In genomic region chr2:163994654-163994976, GRCm38 (mm10) we compare ENCODE assay signal across 8 mouse cellular contexts. TPM values are rescaled to one million over a fixed set of nuclear protein-coding genes. Genes with fewer than 3 reads are reported as not detected.
DNase-seq lines count a peak whose midpoint lies in the region; ATAC-seq and TF ChIP-seq lines count a peak whose summit lies in the region.

TSS of gene Ywhab (plus strand) at chr2:163994960.

- TF ChIP-seq POLR2A in bone marrow macrophage, adult 2 months (IDR thresholded peaks at IDR 0.05; ENCODE audit: borderline replicate concordance, low read depth, low read length) = no peak; the same call in 1 of the 2 replicates

- H3K4me3 ChIP-seq in lung, embryonic 14.5 days (ENCODE audit: low read depth, low read length) = peak within 1 kb of the TSS; percentile 96
- peak within 1 kb of the TSS; percentile 92 for H3K4me3 ChIP-seq in bone marrow macrophage, adult 2 months (ENCODE audit: insufficient read depth, low read length)
- H3K4me3 ChIP-seq in intestine, embryonic 16.5 days (ENCODE audit: low read length) = peak within 1 kb of the TSS; percentile 94
- H3K4me3 ChIP-seq in megakaryocyte, embryonic 14.5 days (replicated peaks) = peak within 1 kb of the TSS; percentile 99

- intact Hi-C loops in gastrocnemius, postnatal 36 days (cut with DNase I) = no loop called here

- no peaks in the 10 kb centered on the region for H3K9me3 ChIP-seq in lung, embryonic 14.5 days (ENCODE audit: low read depth, low read length)
- H3K9me3 ChIP-seq in intestine, embryonic 16.5 days (ENCODE audit: control insufficient read depth, low read length) = no peaks in the 10 kb centered on the region
- no peaks in the 10 kb centered on the region; the same call in 1 of the 2 replicates for H3K9me3 ChIP-seq in megakaryocyte, embryonic 14.5 days

- no peak for DNase-seq in lung, embryonic 14.5 days
- DNase-seq in lung, postnatal 14 days = no peak
- peak in 1 of 2 experiments; percentile 92 for DNase-seq in gastrocnemius, postnatal 36 days
- no peak for DNase-seq in right cerebral cortex, postnatal 14 days
- no peak for DNase-seq in cerebellum, adult 9-10 months

- ATAC-seq in lung, embryonic 14.5 days (ENCODE audit: insufficient read depth) = no peak
- ATAC-seq in intestine, embryonic 16.5 days = no peak

- 0% methylated on average over 12 of the region's 14 CpGs for WGBS in lung, embryonic 14.5 days
- 0% methylated on average over 12 of the region's 14 CpGs for WGBS in intestine, embryonic 16.5 days

- TF ChIP-seq CTCF in lung, embryonic 14.5 days (IDR thresholded peaks at IDR 0.05; ENCODE audit: low read depth) = no peak
- TF ChIP-seq CTCF in bone marrow macrophage, adult 2 months (IDR thresholded peaks at IDR 0.05; ENCODE audit: low read depth, low read length) = no peak

- H3K9ac ChIP-seq in lung, embryonic 14.5 days = peak within 1 kb of the TSS; percentile 93
- H3K9ac ChIP-seq in intestine, embryonic 16.5 days (ENCODE audit: low read depth, low read length) = peak within 1 kb of the TSS; percentile 95

- H3K4me2 ChIP-seq in lung, embryonic 14.5 days = peak within 1 kb of the TSS; percentile 85
- H3K4me2 ChIP-seq in intestine, embryonic 16.5 days (ENCODE audit: low read depth, low read length) = peak within 1 kb of the TSS; percentile 73

- H3K27me3 ChIP-seq in lung, embryonic 14.5 days (ENCODE audit: insufficient read depth, low read length) = no peaks in the 10 kb centered on the region
- H3K27me3 ChIP-seq in intestine, embryonic 16.5 days (replicated peaks; ENCODE audit: control insufficient read depth, insufficient read depth, low read length) = no peaks in the 10 kb centered on the region
- H3K27me3 ChIP-seq in megakaryocyte, embryonic 14.5 days (replicated peaks) = no peaks in the 10 kb centered on the region

- peak within 1 kb of the TSS; percentile 96 for H3K27ac ChIP-seq in lung, embryonic 14.5 days (ENCODE audit: low read depth)
- H3K27ac ChIP-seq in bone marrow macrophage, adult 2 months (ENCODE audit: insufficient read depth, low read depth, low read length) = peak within 1 kb of the TSS; percentile 88
- peak within 1 kb of the TSS; percentile 98 for H3K27ac ChIP-seq in intestine, embryonic 16.5 days (ENCODE audit: low read length)

- H3K36me3 ChIP-seq in lung, embryonic 14.5 days (ENCODE audit: insufficient read depth) = peaks cover 18% of the 10 kb centered on the region
- no peaks in the 10 kb centered on the region for H3K36me3 ChIP-seq in intestine, embryonic 16.5 days (ENCODE audit: control insufficient read depth, insufficient read depth, low read length)
- H3K36me3 ChIP-seq in megakaryocyte, embryonic 14.5 days (replicated peaks; ENCODE audit: low read length) = peaks cover 24% of the 10 kb centered on the region

- 0 out of 2 replicates have a peak, but pooled peaks cover 5% of the 10 kb centered on the region for H3K4me1 ChIP-seq in lung, embryonic 14.5 days (ENCODE audit: insufficient read depth)
- H3K4me1 ChIP-seq in bone marrow macrophage, adult 2 months (ENCODE audit: control insufficient read depth, insufficient read depth, low read length) = peaks cover 15% of the 10 kb centered on the region
- H3K4me1 ChIP-seq in intestine, embryonic 16.5 days (ENCODE audit: control insufficient read depth, insufficient read depth, low read length) = peaks cover 17% of the 10 kb centered on the region
- H3K4me1 ChIP-seq in megakaryocyte, embryonic 14.5 days = peaks cover 56% of the 10 kb centered on the region

RNA-seq across cellular contexts. Expression of gene Ywhab, which starts in this region (rescaled TPM):
- 316 and 319 TPM in 2 replicates for polyA plus RNA-seq in lung, embryonic 14.5 days (2014; fragmentation: Nextera tagmentation; extraction: Ambion mirVana)
- 157 and 160 TPM in 2 replicates for polyA plus RNA-seq in bone marrow macrophage, adult 2 months (2012; ENCODE audit: insufficient read depth, insufficient read length, missing spikeins)
- total RNA-seq in gastrocnemius, postnatal 36 days (2021) = 10 to 100 TPM; 34.7 to 37.9 TPM
- polyA plus RNA-seq in intestine, embryonic 16.5 days (2015; fragmentation: Nextera tagmentation; extraction: Ambion mirVana) = 233 and 238 TPM in 2 replicates
- 18.6 and 40.5 TPM in 2 replicates for polyA plus RNA-seq in megakaryocyte, embryonic 14.5 days (2012; ENCODE audit: insufficient read depth, low replicate concordance)
